Mouse (Mus musculus): ENCODE results near the gene Zfp579. TPM values are rescaled to one million over a fixed set of nuclear protein-coding genes. Genes with fewer than 3 reads are reported as not detected.

Gene Zfp579
- total and polyA plus RNA-seq, 2 experiments = 1.2 to 13.0 TPM

GRCm38 (mm10) chr7:4996934-4997333, 976 bp upstream of the Zfp579 start:
- Histone ChIP-seq H3K27me3 (ENCODE audit: control insufficient read depth, insufficient read depth, low read length) (no peaks in the 10 kb centered on the region), H3K4me3 (ENCODE audit: insufficient read depth, low read depth, low read length) (no peak overlapping the region), H3K36me3 (ENCODE audit: control insufficient read depth, insufficient read depth, low read length) (no peaks in the 10 kb centered on the region), H3K9ac (ENCODE audit: low read depth, low read length) (no peak overlapping the region), H3K27ac (replicated peaks; ENCODE audit: insufficient read depth, low read depth, low read length) (no peak overlapping the region), H3K4me1 (ENCODE audit: control insufficient read depth, insufficient read depth, low read length) (peaks cover 4% of the 10 kb centered on the region; the same call in 1 of the 2 replicates), H3K79me2 (ENCODE audit: control insufficient read depth, insufficient read depth, low read length) (no peaks in the 10 kb centered on the region)
- 67% methylated on average over 8 of the region's 8 CpGs for WGBS
- no peak for DNase-seq (ENCODE audit: extremely low read depth, low read depth, low spot score)
- no peak for TF ChIP-seq CTCF (IDR thresholded peaks at IDR 0.05; ENCODE audit: low read depth, low read length)
- no peak for TF ChIP-seq POLR2A (IDR thresholded peaks at IDR 0.05; ENCODE audit: extremely low read depth, insufficient read depth, low read length)

GRCm38 (mm10) chr7:4995268-4996002, 523 bp downstream of the Zfp579 start:
- no peaks in the 10 kb centered on the region for H3K27me3 ChIP-seq (ENCODE audit: control insufficient read depth, insufficient read depth, low read length)

GRCm38 (mm10) chr7:4993999-4994788, 1.8 kb downstream of the Zfp579 start:
- Histone ChIP-seq H3K79me2 (ENCODE audit: control insufficient read depth, insufficient read depth, low read length) (no peaks in the 10 kb centered on the region), H3K36me3 (ENCODE audit: control insufficient read depth, insufficient read depth, low read length) (no peaks in the 10 kb centered on the region), H3K9ac (ENCODE audit: low read depth, low read length) (no peak overlapping the region), H3K4me3 (ENCODE audit: insufficient read depth, low read depth, low read length) (no peak overlapping the region), H3K4me1 (ENCODE audit: control insufficient read depth, insufficient read depth, low read length) (peaks cover 4% of the 10 kb centered on the region; the same call in 1 of the 2 replicates), H3K27ac (replicated peaks; ENCODE audit: insufficient read depth, low read depth, low read length) (no peak overlapping the region), H3K27me3 (ENCODE audit: control insufficient read depth, insufficient read depth, low read length) (no peaks in the 10 kb centered on the region; the same call in 1 of the 2 replicates)
- no peak for DNase-seq (ENCODE audit: extremely low read depth, low read depth, low spot score)
- no peak for TF ChIP-seq CTCF (IDR thresholded peaks at IDR 0.05; ENCODE audit: low read depth, low read length)
- TF ChIP-seq POLR2A (IDR thresholded peaks at IDR 0.05; ENCODE audit: extremely low read depth, insufficient read depth, low read length) = no peak
- 84% methylated on average over 59 of the region's 59 CpGs for WGBS

More at GRCm38 (mm10) chr7:4995268-4996002, 523 bp downstream of the Zfp579 start:
- H3K36me3 ChIP-seq (ENCODE audit: control insufficient read depth, insufficient read depth, low read length) = no peaks in the 10 kb centered on the region
- TF ChIP-seq POLR2A (IDR thresholded peaks at IDR 0.05; ENCODE audit: extremely low read depth, insufficient read depth, low read length) (no peak), CTCF (IDR thresholded peaks at IDR 0.05; ENCODE audit: low read depth, low read length) (no peak)
- H3K4me1 ChIP-seq (ENCODE audit: control insufficient read depth, insufficient read depth, low read length) = peaks cover 4% of the 10 kb centered on the region; the same call in 1 of the 2 replicates
- no peaks in the 10 kb centered on the region for H3K79me2 ChIP-seq (ENCODE audit: control insufficient read depth, insufficient read depth, low read length)
- peak overlapping the region; percentile 89 for H3K4me3 ChIP-seq (ENCODE audit: insufficient read depth, low read depth, low read length)
- DNase-seq (ENCODE audit: extremely low read depth, low read depth, low spot score) = no peak
- H3K9ac ChIP-seq (ENCODE audit: low read depth, low read length) = peak overlapping the region; percentile 87
- 7% methylated on average over 18 of the region's 19 CpGs for WGBS
- H3K27ac ChIP-seq (replicated peaks; ENCODE audit: insufficient read depth, low read depth, low read length) = no peak overlapping the region

GRCm38 (mm10) chr7:4993347-4993998, 2.5 kb downstream of the Zfp579 start:
- Histone ChIP-seq H3K4me1 (ENCODE audit: control insufficient read depth, insufficient read depth, low read length) (peaks cover 4% of the 10 kb centered on the region; the same call in 1 of the 2 replicates), H3K4me3 (ENCODE audit: insufficient read depth, low read depth, low read length) (no peak overlapping the region), H3K36me3 (ENCODE audit: control insufficient read depth, insufficient read depth, low read length) (no peaks in the 10 kb centered on the region), H3K79me2 (ENCODE audit: control insufficient read depth, insufficient read depth, low read length) (no peaks in the 10 kb centered on the region), H3K9ac (ENCODE audit: low read depth, low read length) (no peak overlapping the region), H3K27ac (replicated peaks; ENCODE audit: insufficient read depth, low read depth, low read length) (no peak overlapping the region), H3K27me3 (ENCODE audit: control insufficient read depth, insufficient read depth, low read length) (no peaks in the 10 kb centered on the region; the same call in 1 of the 2 replicates)
- TF ChIP-seq CTCF (IDR thresholded peaks at IDR 0.05; ENCODE audit: low read depth, low read length) = no peak
- DNase-seq (ENCODE audit: extremely low read depth, low read depth, low spot score) = no peak
- 85% methylated on average over 55 of the region's 55 CpGs for WGBS

GRCm38 (mm10) chr7:4988250-4988649, 7.7 kb downstream of the Zfp579 start:
- no peak for TF ChIP-seq CTCF (IDR thresholded peaks at IDR 0.05; ENCODE audit: low read depth, low read length)
- no peak for TF ChIP-seq POLR2A (IDR thresholded peaks at IDR 0.05; ENCODE audit: extremely low read depth, insufficient read depth, low read length)
- no peak for DNase-seq (ENCODE audit: extremely low read depth, low read depth, low spot score)
- Histone ChIP-seq H3K36me3 (ENCODE audit: control insufficient read depth, insufficient read depth, low read length) (no peaks in the 10 kb centered on the region), H3K4me3 (ENCODE audit: insufficient read depth, low read depth, low read length) (no peak overlapping the region), H3K27me3 (ENCODE audit: control insufficient read depth, insufficient read depth, low read length) (no peaks in the 10 kb centered on the region; the same call in 1 of the 2 replicates), H3K9ac (ENCODE audit: low read depth, low read length) (no peak overlapping the region), H3K4me1 (ENCODE audit: control insufficient read depth, insufficient read depth, low read length) (no peaks in the 10 kb centered on the region), H3K27ac (replicated peaks; ENCODE audit: insufficient read depth, low read depth, low read length) (no peak overlapping the region), H3K79me2 (ENCODE audit: control insufficient read depth, insufficient read depth, low read length) (no peaks in the 10 kb centered on the region)
- WGBS = 46% methylated on average over 2 of the region's 2 CpGs

Data from liver, adult 2 months (tissue).